ENCODE assay signal across 24 mouse cellular contexts in genomic region chr5:117295011-117295410, GRCm38 (mm10). TPM values are rescaled to one million over a fixed set of nuclear protein-coding genes. Genes with fewer than 3 reads are reported as not detected.
DNase-seq lines count a peak whose midpoint lies in the region; ATAC-seq and TF ChIP-seq lines count a peak whose summit lies in the region.
"Had no signal": no experiment of that assay in that cellular context is flagged by ENCODE, and none has a peak within 500 bp of the region (broad histone marks: within the 10 kb centered on the region; RNA-seq: fewer than 3 reads in every experiment).

No protein-coding gene starts in this region.

- peak; percentile 64 to 85 for DNase-seq in adrenal gland, adult (ENCODE audit: inconsistent age in 2 of 2, low spot score in 1 of 2)
- no peak for DNase-seq in adrenal gland, adult 18-20 months (ENCODE audit: low spot score in 2 of 2)
- DNase-seq in adrenal gland, adult 8-10 months, result peak; percentile 56
- DNase-seq in adrenal gland, postnatal 25 days, result no peak
- peak; percentile 49 for DNase-seq in liver, adult 2 months (ENCODE audit: extremely low read depth, low read depth, low spot score)
- DNase-seq in liver, result no peak
- no peak for DNase-seq in liver, postnatal 0 days
- DNase-seq: B cell, adult 2 months; cerebellum, adult 11-12 months; cerebellum, adult 2 months; cerebellum, adult 9-10 months; cerebellum, postnatal 10 days; cerebellum, postnatal 25 days; forebrain, postnatal 0 days had no signal

- H3K9ac ChIP-seq in liver, adult 2 months (ENCODE audit: low read depth, low read length), result no peak overlapping the region
- no peak overlapping the region for H3K9ac ChIP-seq in liver, embryonic 16.5 days (ENCODE audit: low read depth, low read length)
- no peak overlapping the region for H3K9ac ChIP-seq in liver, postnatal 0 days (replicated peaks)
- H3K9ac ChIP-seq: embryonic facial prominence, embryonic 12.5 days; forebrain, embryonic 13.5 days; forebrain, embryonic 15.5 days; forebrain, postnatal 0 days had no signal

- H3K4me3 ChIP-seq in liver, adult 2 months (ENCODE audit: insufficient read depth, low read depth, low read length), result no peak overlapping the region
- H3K4me3 ChIP-seq in liver, embryonic 16.5 days (ENCODE audit: low read depth, low read length), result no peak overlapping the region
- H3K4me3 ChIP-seq in liver, postnatal 0 days (ENCODE audit: low read depth, low read length), result no peak overlapping the region
- H3K4me3 ChIP-seq: embryonic facial prominence, embryonic 10.5 days; embryonic facial prominence, embryonic 12.5 days; forebrain, embryonic 13.5 days; forebrain, embryonic 15.5 days had no signal

- no peaks in the 10 kb centered on the region for H3K9me3 ChIP-seq in liver, embryonic 16.5 days (replicated peaks; ENCODE audit: control insufficient read depth, low read length)
- H3K9me3 ChIP-seq in liver, postnatal 0 days (ENCODE audit: low read length), result no peaks in the 10 kb centered on the region; the same call in 1 of the 2 replicates
- H3K9me3 ChIP-seq: forebrain, embryonic 13.5 days; forebrain, embryonic 15.5 days; G1E had no signal

- no peak for TF ChIP-seq EP300 in liver, postnatal 0 days (IDR thresholded peaks at IDR 0.05; ENCODE audit: low read depth)

- WGBS in liver, adult 2 months, result 28% methylated on average over 8 of the region's 8 CpGs
- 68% methylated on average over 8 of the region's 8 CpGs for WGBS in liver, embryonic 16.5 days (ENCODE audit: insufficient replicate concordance)
- 61% methylated on average over 8 of the region's 8 CpGs for WGBS in liver, postnatal 0 days (ENCODE audit: insufficient replicate concordance)

- no peak overlapping the region for H3K27ac ChIP-seq in liver, adult 2 months (replicated peaks; ENCODE audit: insufficient read depth, low read depth, low read length)
- no peak overlapping the region for H3K27ac ChIP-seq in liver, embryonic 16.5 days (ENCODE audit: low read length)
- H3K27ac ChIP-seq in liver, postnatal 0 days (ENCODE audit: low read depth), result no peak overlapping the region
- H3K27ac ChIP-seq: embryonic facial prominence, embryonic 10.5 days; embryonic facial prominence, embryonic 12.5 days; forebrain, embryonic 13.5 days; forebrain, embryonic 15.5 days had no signal

- H3K79me2 ChIP-seq in liver, adult 2 months (ENCODE audit: control insufficient read depth, insufficient read depth, low read length), result no peaks in the 10 kb centered on the region

- no peaks in the 10 kb centered on the region for H3K36me3 ChIP-seq in liver, adult 2 months (ENCODE audit: control insufficient read depth, insufficient read depth, low read length)
- H3K36me3 ChIP-seq in liver, embryonic 16.5 days (ENCODE audit: control insufficient read depth, insufficient read depth), result no peaks in the 10 kb centered on the region
- no peaks in the 10 kb centered on the region for H3K36me3 ChIP-seq in liver, postnatal 0 days (replicated peaks; ENCODE audit: insufficient read depth, low read length)
- H3K36me3 ChIP-seq: embryonic facial prominence, embryonic 10.5 days; embryonic facial prominence, embryonic 12.5 days; forebrain, embryonic 15.5 days; G1E had no signal

- no peak overlapping the region for H3K4me2 ChIP-seq in liver, embryonic 16.5 days (ENCODE audit: low read depth, low read length)
- H3K4me2 ChIP-seq in liver, postnatal 0 days (ENCODE audit: low read depth, low read length), result no peak overlapping the region
- H3K4me2 ChIP-seq: embryonic facial prominence, embryonic 12.5 days; forebrain, embryonic 13.5 days; forebrain, embryonic 15.5 days had no signal

- 0 out of 2 replicates have a peak, but pooled peaks have one; percentile 21 for ATAC-seq in liver, embryonic 16.5 days (ENCODE audit: low read depth)
- ATAC-seq in liver, postnatal 0 days, result no peak; the same call in 1 of the 2 replicates
- ATAC-seq: activated CD4-positive, CD25-positive, alpha-beta regulatory T cell, adult 4 months; CD4-positive, CD25-positive, alpha-beta regulatory T cell, adult 4 months; forebrain, embryonic 13.5 days; forebrain, embryonic 15.5 days; forebrain, postnatal 0 days; Patski had no signal

- TF ChIP-seq POLR2A in liver, adult 2 months (IDR thresholded peaks at IDR 0.05; ENCODE audit: extremely low read depth, insufficient read depth, low read length), result no peak

- H3K4me1 ChIP-seq in liver, adult 2 months (ENCODE audit: control insufficient read depth, insufficient read depth, low read length), result peaks cover 2% of the 10 kb centered on the region; the same call in 1 of the 2 replicates
- no peaks in the 10 kb centered on the region for H3K4me1 ChIP-seq in liver, embryonic 16.5 days (ENCODE audit: control insufficient read depth, low read depth, low read length)
- no peaks in the 10 kb centered on the region for H3K4me1 ChIP-seq in liver, postnatal 0 days (ENCODE audit: insufficient read depth)
- H3K4me1 ChIP-seq: embryonic facial prominence, embryonic 10.5 days; embryonic facial prominence, embryonic 12.5 days; forebrain, embryonic 13.5 days; forebrain, embryonic 15.5 days had no signal

- H3K27me3 ChIP-seq in liver, adult 2 months (ENCODE audit: control insufficient read depth, insufficient read depth, low read length), result no peaks in the 10 kb centered on the region
- H3K27me3 ChIP-seq in liver, embryonic 16.5 days (ENCODE audit: control insufficient read depth, insufficient read depth, low read depth, low read length), result no peaks in the 10 kb centered on the region
- no peaks in the 10 kb centered on the region for H3K27me3 ChIP-seq in liver, postnatal 0 days (ENCODE audit: insufficient read depth, low read length)
- H3K27me3 ChIP-seq: CH12.LX; embryonic facial prominence, embryonic 12.5 days; forebrain, embryonic 13.5 days; forebrain, embryonic 15.5 days; Patski had no signal

- TF ChIP-seq CTCF in liver, adult 2 months (IDR thresholded peaks at IDR 0.05; ENCODE audit: low read depth, low read length), result no peak
- TF ChIP-seq CTCF in liver, postnatal 0 days (IDR thresholded peaks at IDR 0.05; ENCODE audit: low read depth), result no peak

RNA-seq across cellular contexts. Expression of gene Pebp1, which starts 7.6 kb away (rescaled TPM):
- total RNA-seq in adrenal gland, adult 18-20 months (2021), result 1,000 to 10,000 TPM; 1,102 to 1,483 TPM
- total RNA-seq in adrenal gland, adult 8-10 months (2022), result 1,000 to 10,000 TPM; 1,354 to 1,788 (median 1,543) TPM
- total RNA-seq in adrenal gland, postnatal 25 days (2021), result 1,140 and 1,281 TPM in 2 replicates
- total RNA-seq in liver, adult 2 months (2014; rRNA removed), result 252 and 253 TPM in 2 replicates
- polyA plus RNA-seq in liver, adult 2 months (2012; rRNA removed), result 719 and 995 TPM in 2 replicates
- 174 and 183 TPM in 2 replicates for polyA plus RNA-seq in liver, embryonic 16.5 days (2015; fragmentation: Nextera tagmentation; extraction: Ambion mirVana)
- polyA plus RNA-seq in liver, postnatal 0 days (2015; fragmentation: Nextera tagmentation; extraction: Ambion mirVana), result 120 and 129 TPM in 2 replicates

RNA-seq across cellular contexts. Expression of gene Vsig10, which starts 23.9 kb away (rescaled TPM):
- total RNA-seq in adrenal gland, adult 18-20 months (2021), result 10 to 100 TPM; 11.3 to 16.2 TPM
- 10 to 100 TPM; 22.2 to 64.9 (median 42.7) TPM for total RNA-seq in adrenal gland, adult 8-10 months (2022)
- 18.2 and 34.2 TPM in 2 replicates for total RNA-seq in adrenal gland, postnatal 25 days (2021)
- total RNA-seq in liver, adult 2 months (2014; rRNA removed), result 1.5 and 1.8 TPM in 2 replicates
- 2.5 and 4.5 TPM in 2 replicates for polyA plus RNA-seq in liver, adult 2 months (2012; rRNA removed)
- 1.5 and 1.8 TPM in 2 replicates for polyA plus RNA-seq in liver, embryonic 16.5 days (2015; fragmentation: Nextera tagmentation; extraction: Ambion mirVana)
- polyA plus RNA-seq in liver, postnatal 0 days (2015; fragmentation: Nextera tagmentation; extraction: Ambion mirVana), result 2.1 and 2.9 TPM in 2 replicates

Comparison
In these comparisons a context has a peak if more than half of its experiments do, and no peak if none do; other contexts are left out.
1. DNase-seq: peak in adrenal gland, adult (2 of 2), adrenal gland, adult 8-10 months (single experiment) and liver, adult 2 months (single experiment); none in adrenal gland, adult 18-20 months (0 of 2), adrenal gland, postnatal 25 days (single experiment), liver (single experiment) and liver, postnatal 0 days (single experiment).